20 mouse cellular contexts compared by ENCODE assay signal in the genomic region with DNA sequence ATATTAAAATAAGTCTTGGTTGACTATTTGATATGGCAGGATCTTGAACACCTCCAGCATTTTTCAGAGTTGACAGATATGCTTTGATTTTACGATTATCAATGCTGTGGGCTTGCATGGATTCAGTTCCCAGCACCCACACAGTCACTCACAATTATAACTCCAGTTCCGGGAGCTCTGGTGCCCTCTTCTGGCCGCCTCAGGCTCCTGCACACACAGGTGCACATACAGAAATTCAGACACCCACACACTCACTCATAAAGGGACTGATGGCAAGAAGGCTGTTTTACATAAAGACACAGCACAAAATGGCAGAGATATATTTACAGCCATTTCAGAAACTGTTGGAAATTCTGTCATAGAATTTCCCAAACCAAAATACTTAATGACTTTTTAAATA. TPM values are rescaled to one million over a fixed set of nuclear protein-coding genes. Genes with fewer than 3 reads are reported as not detected.
A peak's percentile ranks its signal among the peaks of the same experiment; 100 is the strongest.
DNase-seq lines count a peak whose midpoint lies in the region; ATAC-seq and TF ChIP-seq lines count a peak whose summit lies in the region.
"Had no signal": no experiment of that assay in that cellular context is flagged by ENCODE, and none has a peak within 500 bp of the region (broad histone marks: within the 10 kb centered on the region; RNA-seq: fewer than 3 reads in every experiment).

No protein-coding gene starts in this region.

- H3K4me2 ChIP-seq in forebrain, postnatal 0 days (ENCODE audit: low read depth) = no peak overlapping the region
- no peak overlapping the region for H3K4me2 ChIP-seq in forebrain, embryonic 16.5 days (ENCODE audit: low read length)
- no peak overlapping the region for H3K4me2 ChIP-seq in liver, embryonic 12.5 days
- H3K4me2 ChIP-seq: embryonic facial prominence, embryonic 12.5 days; forebrain, embryonic 15.5 days; hindbrain, embryonic 13.5 days; liver, embryonic 13.5 days had no signal

- no peak for TF ChIP-seq POLR2A in liver, adult 2 months (IDR thresholded peaks at IDR 0.05; ENCODE audit: extremely low read depth, insufficient read depth, low read length)
- TF ChIP-seq POLR2A in bone marrow, adult 2 months (IDR thresholded peaks at IDR 0.05; ENCODE audit: borderline replicate concordance, control insufficient read depth, low read depth, low read length) = no peak

- H3K9ac ChIP-seq in forebrain, postnatal 0 days = no peak overlapping the region
- H3K9ac ChIP-seq in forebrain, embryonic 16.5 days (replicated peaks; ENCODE audit: low read depth, low read length) = no peak overlapping the region
- H3K9ac ChIP-seq in liver, adult 2 months (ENCODE audit: low read depth, low read length) = no peak overlapping the region
- no peak overlapping the region for H3K9ac ChIP-seq in liver, embryonic 12.5 days
- H3K9ac ChIP-seq: embryonic facial prominence, embryonic 12.5 days; forebrain, embryonic 15.5 days; hindbrain, embryonic 13.5 days; liver, embryonic 13.5 days had no signal

- WGBS in forebrain, postnatal 0 days = 94% methylated on average over 3 of the region's 3 CpGs
- 87% methylated on average over 3 of the region's 3 CpGs for WGBS in forebrain, embryonic 16.5 days
- 95% methylated on average over 3 of the region's 3 CpGs for WGBS in liver, adult 2 months
- WGBS in liver, embryonic 12.5 days (ENCODE audit: insufficient replicate concordance) = 59% methylated on average over 3 of the region's 3 CpGs
- 79% methylated on average over 3 of the region's 3 CpGs for WGBS in bone marrow, adult 2 months

- no peak overlapping the region for H3K27ac ChIP-seq in forebrain, postnatal 0 days (ENCODE audit: low read depth, low read length)
- H3K27ac ChIP-seq in forebrain, embryonic 16.5 days (ENCODE audit: low read length) = no peak overlapping the region
- H3K27ac ChIP-seq in liver, adult 2 months (replicated peaks; ENCODE audit: insufficient read depth, low read depth, low read length) = no peak overlapping the region
- no peak overlapping the region for H3K27ac ChIP-seq in liver, embryonic 12.5 days
- no peak overlapping the region for H3K27ac ChIP-seq in bone marrow, adult 2 months (ENCODE audit: control insufficient read depth, insufficient read depth, low read depth, low read length, poor library complexity)
- H3K27ac ChIP-seq: embryonic facial prominence, embryonic 12.5 days; forebrain, embryonic 15.5 days; hindbrain, embryonic 13.5 days; liver, embryonic 13.5 days had no signal

- H3K4me1 ChIP-seq in forebrain, postnatal 0 days (ENCODE audit: insufficient read depth) = peaks cover 13% of the 10 kb centered on the region
- H3K4me1 ChIP-seq in forebrain, embryonic 16.5 days (replicated peaks; ENCODE audit: control insufficient read depth, insufficient read depth, low read length) = peaks cover 21% of the 10 kb centered on the region
- no peaks in the 10 kb centered on the region for H3K4me1 ChIP-seq in liver, adult 2 months (ENCODE audit: control insufficient read depth, insufficient read depth, low read length)
- H3K4me1 ChIP-seq in liver, embryonic 12.5 days = peaks cover 5% of the 10 kb centered on the region; the same call in 1 of the 2 replicates
- no peaks in the 10 kb centered on the region for H3K4me1 ChIP-seq in bone marrow, adult 2 months (ENCODE audit: control insufficient read depth, insufficient read depth, low read length)
- H3K4me1 ChIP-seq: liver, embryonic 13.5 days had no signal

- H3K9me3 ChIP-seq in forebrain, postnatal 0 days (ENCODE audit: low read length) = no peaks in the 10 kb centered on the region
- H3K9me3 ChIP-seq in forebrain, embryonic 16.5 days (ENCODE audit: control insufficient read depth, low read length) = 0 out of 2 replicates have a peak, but pooled peaks cover 2% of the 10 kb centered on the region
- H3K9me3 ChIP-seq in liver, embryonic 12.5 days (replicated peaks) = no peaks in the 10 kb centered on the region
- H3K9me3 ChIP-seq: embryonic facial prominence, embryonic 12.5 days; hindbrain, embryonic 13.5 days had no signal

- ATAC-seq in forebrain, postnatal 0 days = no peak
- ATAC-seq in forebrain, embryonic 16.5 days = no peak
- no peak for ATAC-seq in liver, embryonic 12.5 days
- ATAC-seq: forebrain, embryonic 15.5 days; midbrain, embryonic 16.5 days had no signal

- no peaks in the 10 kb centered on the region for H3K79me2 ChIP-seq in liver, adult 2 months (ENCODE audit: control insufficient read depth, insufficient read depth, low read length)

- no peaks in the 10 kb centered on the region for H3K27me3 ChIP-seq in forebrain, postnatal 0 days (ENCODE audit: insufficient read depth, low read length)
- H3K27me3 ChIP-seq in forebrain, embryonic 16.5 days (replicated peaks; ENCODE audit: control insufficient read depth, insufficient read depth, low read length) = no peaks in the 10 kb centered on the region
- no peaks in the 10 kb centered on the region for H3K27me3 ChIP-seq in liver, adult 2 months (ENCODE audit: control insufficient read depth, insufficient read depth, low read length)
- peaks cover 4% of the 10 kb centered on the region; the same call in 1 of the 2 replicates for H3K27me3 ChIP-seq in liver, embryonic 12.5 days (replicated peaks)
- H3K27me3 ChIP-seq: embryonic facial prominence, embryonic 12.5 days; forebrain, embryonic 15.5 days; hindbrain, embryonic 13.5 days had no signal

- peak; percentile 20 for TF ChIP-seq CTCF in forebrain, postnatal 0 days (IDR thresholded peaks at IDR 0.05; ENCODE audit: low read depth)
- 0 out of 2 replicates have a peak, but pooled peaks have one; percentile 23 for TF ChIP-seq CTCF in liver, adult 2 months (IDR thresholded peaks at IDR 0.05; ENCODE audit: low read depth, low read length)
- TF ChIP-seq CTCF in bone marrow, adult 2 months (IDR thresholded peaks at IDR 0.05; ENCODE audit: control insufficient read depth, insufficient read depth, low read length) = peak; percentile 9; the same call in 1 of the 2 replicates

- no peak for DNase-seq in forebrain, postnatal 0 days
- DNase-seq in liver, adult 2 months (ENCODE audit: extremely low read depth, low read depth, low spot score) = no peak
- DNase-seq in B cell, adult 2 months = peak; percentile 34 to 37
- DNase-seq in right cerebral cortex, adult 18-20 months = no peak
- no peak for DNase-seq in ovary, postnatal 10 days (ENCODE audit: low spot score)
- DNase-seq: adrenal gland, postnatal 10 days; cerebellum, adult 18-20 months; kidney, adult 2 months; kidney, postnatal 25 days; liver, embryonic 13.5 days; lung, postnatal 14 days; right cerebral cortex, postnatal 14 days had no signal

- no peaks in the 10 kb centered on the region for H3K36me3 ChIP-seq in forebrain, postnatal 0 days (ENCODE audit: insufficient read depth)
- H3K36me3 ChIP-seq in forebrain, embryonic 16.5 days (ENCODE audit: control insufficient read depth, insufficient read depth) = no peaks in the 10 kb centered on the region
- no peaks in the 10 kb centered on the region for H3K36me3 ChIP-seq in liver, adult 2 months (ENCODE audit: control insufficient read depth, insufficient read depth, low read length)
- H3K36me3 ChIP-seq in liver, embryonic 12.5 days = 0 out of 2 replicates have a peak, but pooled peaks cover 2% of the 10 kb centered on the region
- H3K36me3 ChIP-seq: embryonic facial prominence, embryonic 12.5 days; forebrain, embryonic 15.5 days; hindbrain, embryonic 13.5 days; liver, embryonic 13.5 days had no signal

- no peak overlapping the region for H3K4me3 ChIP-seq in forebrain, postnatal 0 days (ENCODE audit: low read depth, low read length)
- H3K4me3 ChIP-seq in forebrain, embryonic 16.5 days (replicated peaks; ENCODE audit: low read length) = no peak overlapping the region
- H3K4me3 ChIP-seq in liver, adult 2 months (ENCODE audit: insufficient read depth, low read depth, low read length) = no peak overlapping the region
- no peak overlapping the region for H3K4me3 ChIP-seq in liver, embryonic 12.5 days
- no peak overlapping the region for H3K4me3 ChIP-seq in bone marrow, adult 2 months (replicated peaks; ENCODE audit: control insufficient read depth, low read depth, low read length)
- H3K4me3 ChIP-seq: embryonic facial prominence, embryonic 12.5 days; forebrain, embryonic 15.5 days; hindbrain, embryonic 13.5 days; liver, embryonic 13.5 days; megakaryocyte, embryonic 14.5 days had no signal

RNA-seq across cellular contexts. Expression of a gene that starts 25.0 kb away (rescaled TPM):
- total RNA-seq in forebrain, postnatal 0 days (2014; rRNA removed) = 16.1 and 20.8 TPM in 2 replicates
- 0.98 and 1.2 TPM in 2 replicates for polyA plus RNA-seq in forebrain, postnatal 0 days (2015; fragmentation: Nextera tagmentation; extraction: Ambion mirVana)
- 2.1 and 2.2 TPM in 2 replicates for polyA plus RNA-seq in forebrain, embryonic 16.5 days (2015; fragmentation: Nextera tagmentation; extraction: Ambion mirVana)
- 4.2 and 7.0 TPM in 2 replicates for total RNA-seq in liver, adult 2 months (2014; rRNA removed)
- polyA plus RNA-seq in liver, adult 2 months (2012; rRNA removed) = 10.0 and 13.9 TPM in 2 replicates
- 1.1 and 1.6 TPM in 2 replicates for polyA plus RNA-seq in liver, embryonic 12.5 days (2016; fragmentation: Nextera tagmentation; extraction: Ambion mirVana)
- 6.3 and 8.3 TPM in 2 replicates for polyA plus RNA-seq in bone marrow, adult 2 months (2011; ENCODE audit: insufficient read depth, insufficient read length, low replicate concordance, missing spikeins)

RNA-seq across cellular contexts. Expression of a gene that starts 48.1 kb away (rescaled TPM):
- total RNA-seq in forebrain, postnatal 0 days (2014; rRNA removed) = 17.1 and 19.6 TPM in 2 replicates
- polyA plus RNA-seq in forebrain, postnatal 0 days (2015; fragmentation: Nextera tagmentation; extraction: Ambion mirVana) = 20.9 and 22.7 TPM in 2 replicates
- 30.0 and 34.0 TPM in 2 replicates for polyA plus RNA-seq in forebrain, embryonic 16.5 days (2015; fragmentation: Nextera tagmentation; extraction: Ambion mirVana)
- 3.7 and 5.0 TPM in 2 replicates for total RNA-seq in liver, adult 2 months (2014; rRNA removed)
- polyA plus RNA-seq in liver, adult 2 months (2012; rRNA removed) = 3.7 and 4.7 TPM in 2 replicates
- polyA plus RNA-seq in liver, embryonic 12.5 days (2016; fragmentation: Nextera tagmentation; extraction: Ambion mirVana) = 17.4 TPM in 2 replicates
- 7.5 and 19.1 TPM in 2 replicates for polyA plus RNA-seq in bone marrow, adult 2 months (2011; ENCODE audit: insufficient read depth, insufficient read length, low replicate concordance, missing spikeins)

Comparison
In these comparisons a context has a peak if more than half of its experiments do, and no peak if none do; other contexts are left out.
1. DNase-seq: peak in B cell, adult 2 months (2 of 2); none in forebrain, postnatal 0 days (single experiment), liver, adult 2 months (single experiment), right cerebral cortex, adult 18-20 months (single experiment) and ovary, postnatal 10 days (single experiment).
2. Peak in every context shown above with its lines, with median percentiles within 50 percentile points of each other: CTCF ChIP-seq.